Mouse (Mus musculus): ENCODE measurements around the gene Ctr9.

DNA sequence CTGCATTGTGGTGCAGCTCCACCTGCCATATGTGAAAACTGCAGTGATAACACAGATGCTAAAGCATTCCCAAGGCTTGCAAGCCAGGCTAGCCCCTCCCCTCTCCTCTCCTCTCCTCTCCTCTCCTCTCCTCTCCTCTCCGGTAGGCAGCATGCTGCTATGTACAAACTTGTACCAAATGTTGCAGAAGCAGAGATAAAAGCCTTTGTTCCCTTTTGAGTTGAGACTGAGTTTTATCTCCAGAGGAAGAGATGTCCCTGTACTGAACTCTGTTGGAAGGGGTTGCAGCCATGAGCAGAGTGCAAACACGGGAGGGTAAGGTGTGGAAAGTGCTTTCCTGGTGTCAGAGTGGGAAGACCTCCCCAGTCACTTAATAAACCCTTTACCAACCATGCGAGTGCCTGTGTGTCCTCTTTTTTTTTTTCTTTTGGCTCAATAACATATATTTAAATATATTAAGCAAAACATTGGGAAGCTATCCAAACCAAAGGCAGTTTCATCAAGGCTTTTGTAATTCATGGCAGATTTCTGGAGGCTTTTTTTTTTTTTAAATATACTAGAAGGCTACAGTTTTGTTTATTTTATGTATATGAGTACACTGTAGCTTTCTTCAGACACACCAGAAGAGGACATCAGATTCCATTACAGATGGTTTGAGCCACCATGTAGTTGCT, 27.4 kb downstream of the Ctr9 start:
- TF ChIP-seq EP300 (IDR thresholded peaks at IDR 0.05; ENCODE audit: low read depth) (no peak), CTCF (IDR thresholded peaks at IDR 0.05; ENCODE audit: low read depth) (no peak)

Measured in liver, embryonic 14.5 days (tissue).